Mouse (Mus musculus) lung, postnatal 0 days (tissue): ENCODE results near the gene Tmem181a. TPM values are rescaled to one million over a fixed set of nuclear protein-coding genes. Genes with fewer than 3 reads are reported as not detected.
A peak's percentile ranks its signal among the peaks of the same experiment; 100 is the strongest.
"Not testable (repeated sequence)": the region's sequence is repeated elsewhere in the genome, so short reads cannot be mapped to it uniquely, and the experiment has no call there.

Experiments used
- ATAC-seq: fragments of 200-750 bp; cut with Nextera tagmentation; 2 replicates; pipeline ENCODE4 v1.8.0; 2017; ENCODE audit warnings: moderate library complexity
- DNase-seq: peaks from one replicate; pipeline ENCODE4 v3.0.0-alpha.2; 2016; ENCODE audit warnings: low spot score
- H3K27ac ChIP-seq: fragments of 300-500 bp; sonication (generic); 2 replicates; pipeline ENCODE4 v1.5.1; 2014; ENCODE audit warnings: antibody characterized with exemption, mild to moderate bottlenecking, low read length, mixed read lengths
- H3K27me3 ChIP-seq: fragments of 300-500 bp; sonication (generic); replicated peaks from 2 replicates; pipeline ENCODE4 v1.6.1; 2014; ENCODE audit warnings: low read length, mixed read lengths; ENCODE audit not compliant: insufficient read depth
- H3K36me3 ChIP-seq: fragments of 300-500 bp; sonication (generic); 2 replicates; pipeline ENCODE4 v1.6.1; 2014; ENCODE audit warnings: low read length, mixed read lengths; ENCODE audit not compliant: insufficient read depth
- H3K4me1 ChIP-seq: fragments of 300-500 bp; sonication (generic); 2 replicates; pipeline ENCODE4 v1.6.1; 2014; ENCODE audit warnings: antibody characterized with exemption, low read depth, low read length, mixed read lengths; ENCODE audit not compliant: insufficient read depth
- H3K4me2 ChIP-seq: fragments of 300-500 bp; sonication (generic); replicated peaks from 2 replicates; pipeline ENCODE4 v1.6.1; 2014; ENCODE audit warnings: low read depth, mild to moderate bottlenecking, low read length, moderate library complexity, mixed read lengths
- H3K4me3 ChIP-seq: fragments of 300-500 bp; sonication (generic); 2 replicates; pipeline ENCODE4 v1.5.1; 2014; ENCODE audit warnings: low read depth, low read length
- H3K9ac ChIP-seq: fragments of 300-500 bp; sonication (generic); replicated peaks from 2 replicates; pipeline ENCODE4 v1.6.1; 2014; ENCODE audit warnings: low read depth, mild to moderate bottlenecking
- H3K9me3 ChIP-seq: fragments of 300-500 bp; sonication (generic); 2 replicates; pipeline ENCODE4 v1.6.1; 2016; ENCODE audit warnings: low read length, mixed read lengths
- WGBS: fragments of 180-500 bp; shearing (Covaris S2); extraction: QIAGEN DNeasy Blood & Tissue Kit; methylation state at CpG from one replicate; pipeline ENCODE4 v1.1.7; 2014; 5-methylcytosine and 5-hydroxymethylcytosine counted together
- polyA plus RNA-seq: library from polyadenylated mRNA; unstranded; fragments of >200 nt; fragmentation: Nextera tagmentation; extraction: Ambion mirVana; gene quantifications from 2 replicates; pipeline ENCODE4 v1.2.1, GENCODE M21; 2015

Gene Tmem181a
- polyA plus RNA-seq, 1 experiment from 2014 or later = 15.0 TPM

DNA sequence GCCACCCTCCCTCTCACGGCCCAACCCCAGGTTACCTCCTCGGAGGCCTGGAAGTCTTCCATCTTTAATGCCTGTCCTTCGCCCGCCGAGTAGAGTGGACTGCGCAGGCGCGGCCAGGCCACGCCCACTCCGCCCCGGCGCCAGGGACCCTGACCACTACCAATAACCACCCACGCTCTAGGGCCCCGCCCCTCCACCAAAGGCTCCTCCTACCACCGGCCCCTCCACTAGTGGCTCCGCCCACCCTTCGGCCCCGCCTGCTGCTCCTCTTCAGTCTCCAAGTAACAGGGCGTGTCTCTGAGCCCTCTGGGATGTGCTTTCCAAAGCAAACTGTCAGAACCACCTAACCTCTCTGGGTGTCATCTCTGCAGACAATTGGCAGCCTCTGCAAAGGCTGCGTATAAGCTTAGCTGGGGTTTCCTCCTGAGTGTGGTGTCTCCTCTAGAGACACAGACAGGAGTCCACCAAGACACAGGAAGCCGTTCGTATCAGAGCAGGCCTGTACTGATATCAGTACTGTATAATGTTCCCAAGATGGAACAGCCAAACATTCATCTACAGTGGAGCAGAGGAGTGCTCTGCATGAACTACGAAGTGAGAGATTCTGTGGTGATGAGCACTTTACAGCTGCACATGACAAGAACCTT, 60.8 kb downstream of the Tmem181a start, which contains the start of gene Dynlt1a:
Dynlt1a (minus strand) TSS at position 162 of the 647 bp plus-strand sequence.
- H3K36me3 ChIP-seq, H3K9me3 ChIP-seq, H3K4me1 ChIP-seq, H3K27ac ChIP-seq, H3K27me3 ChIP-seq, H3K9ac ChIP-seq: not testable (repeated sequence)
- Histone ChIP-seq H3K4me3 (peak within 1 kb of the TSS; percentile 35), H3K4me2 (peak within 1 kb of the TSS; percentile 52)
- ATAC-seq = peak; percentile 97
- peak; percentile 83 for DNase-seq
- 6% methylated on average over 23 of the region's 23 CpGs for WGBS

DNA sequence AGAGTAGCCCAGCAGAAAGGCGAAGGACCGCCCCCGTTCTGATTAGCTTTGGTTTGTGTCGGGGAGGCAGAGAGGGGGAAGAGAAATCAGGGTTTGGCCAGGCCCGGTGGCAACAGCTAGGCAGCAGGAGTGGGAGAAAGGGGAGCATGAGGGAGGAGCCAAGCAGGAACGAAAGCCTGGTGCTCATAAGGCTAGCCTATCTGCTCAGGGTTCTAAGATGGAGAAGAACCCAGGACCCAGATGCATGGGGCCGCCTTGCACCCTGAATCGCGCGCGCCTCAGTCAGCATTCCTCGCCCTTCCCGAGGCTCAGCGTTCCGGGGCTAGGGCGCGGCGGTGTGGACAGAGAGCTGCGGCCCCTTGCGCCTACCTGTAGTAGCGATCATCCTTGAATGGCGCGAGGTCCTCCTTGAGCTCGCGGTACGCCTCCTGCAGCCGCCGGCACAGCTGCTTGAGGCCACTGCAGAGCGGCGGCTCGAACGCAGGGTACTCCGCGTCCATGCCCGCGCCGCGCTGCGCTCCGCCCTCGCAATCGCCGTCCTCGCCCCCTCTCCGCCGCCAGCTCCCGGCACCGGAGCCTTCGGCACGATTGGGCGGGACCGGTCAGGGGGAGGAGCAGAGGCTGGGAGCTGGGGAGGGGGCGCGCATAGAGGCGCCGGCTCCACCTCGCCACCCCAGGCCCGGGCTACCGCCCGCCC, 64.6 kb downstream of the Tmem181a start:
- not testable (repeated sequence) for H3K9me3 ChIP-seq, H3K4me1 ChIP-seq, H3K36me3 ChIP-seq, ATAC-seq, H3K4me3 ChIP-seq, H3K27me3 ChIP-seq, H3K9ac ChIP-seq, H3K27ac ChIP-seq, DNase-seq, H3K4me2 ChIP-seq
- 6% methylated on average over 2 of the region's 60 CpGs for WGBS

GRCm38 (mm10) chr17:6321778-6322101, 65.1 kb downstream of the Tmem181a start:
- not testable (repeated sequence) for ATAC-seq, H3K4me2 ChIP-seq
- WGBS = no CpG with 5 or more reads among the region's 10 CpGs

GRCm38 (mm10) chr17:6325021-6325420, 68.4 kb downstream of the Tmem181a start:
- 51% methylated on average over 10 of the region's 10 CpGs for WGBS
- not testable (repeated sequence) for H3K4me2 ChIP-seq, H3K4me1 ChIP-seq, ATAC-seq, H3K27ac ChIP-seq, H3K9me3 ChIP-seq, H3K4me3 ChIP-seq, H3K36me3 ChIP-seq, H3K9ac ChIP-seq, H3K27me3 ChIP-seq, DNase-seq

More at GRCm38 (mm10) chr17:6321778-6322101, 65.1 kb downstream of the Tmem181a start:
- not testable (repeated sequence) for H3K4me3 ChIP-seq, H3K27ac ChIP-seq, H3K9ac ChIP-seq, DNase-seq, H3K27me3 ChIP-seq, H3K4me1 ChIP-seq, H3K9me3 ChIP-seq, H3K36me3 ChIP-seq

- DNase-seq, H3K36me3 ChIP-seq, ATAC-seq, H3K9ac ChIP-seq, H3K4me3 ChIP-seq, H3K4me2 ChIP-seq, H3K9me3 ChIP-seq, H3K27me3 ChIP-seq, H3K4me1 ChIP-seq, H3K27ac ChIP-seq: not testable (repeated sequence)
- WGBS = 67% methylated on average over 6 of the region's 6 CpGs
Observed at GRCm38 (mm10) chr17:6325543-6325942, 68.9 kb downstream of the Tmem181a start.

DNA sequence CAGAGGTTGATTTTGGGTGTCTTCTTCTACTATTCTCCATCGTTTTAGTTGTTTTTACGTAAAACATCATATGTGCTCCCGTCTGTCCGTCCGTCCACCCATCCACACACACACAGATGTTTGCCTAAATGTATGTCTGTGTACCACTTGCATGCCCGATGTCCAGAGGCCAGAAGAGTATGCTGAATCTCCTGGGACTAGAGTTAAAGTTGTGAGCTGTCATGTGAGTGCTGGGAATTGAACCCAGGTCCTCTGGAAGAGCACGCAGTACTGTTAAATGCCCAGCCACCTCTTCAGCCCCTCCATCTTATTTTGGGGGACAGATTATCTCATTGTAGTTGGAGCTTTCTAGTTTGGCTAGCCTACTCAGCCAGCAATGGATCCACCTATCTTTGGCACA, 70.9 kb downstream of the Tmem181a start:
- H3K27me3 ChIP-seq, H3K9me3 ChIP-seq, H3K27ac ChIP-seq, H3K36me3 ChIP-seq, H3K4me2 ChIP-seq, DNase-seq, H3K9ac ChIP-seq, ATAC-seq, H3K4me3 ChIP-seq, H3K4me1 ChIP-seq: not testable (repeated sequence)
- 95% methylated on average over 7 of the region's 7 CpGs for WGBS

GRCm38 (mm10) chr17:6328997-6329396, 72.3 kb downstream of the Tmem181a start:
- H3K4me1 ChIP-seq, H3K36me3 ChIP-seq, H3K9me3 ChIP-seq, H3K4me3 ChIP-seq, H3K27ac ChIP-seq, DNase-seq, H3K9ac ChIP-seq, ATAC-seq, H3K4me2 ChIP-seq, H3K27me3 ChIP-seq: not testable (repeated sequence)
- 49% methylated on average over 2 of the region's 4 CpGs for WGBS

DNA sequence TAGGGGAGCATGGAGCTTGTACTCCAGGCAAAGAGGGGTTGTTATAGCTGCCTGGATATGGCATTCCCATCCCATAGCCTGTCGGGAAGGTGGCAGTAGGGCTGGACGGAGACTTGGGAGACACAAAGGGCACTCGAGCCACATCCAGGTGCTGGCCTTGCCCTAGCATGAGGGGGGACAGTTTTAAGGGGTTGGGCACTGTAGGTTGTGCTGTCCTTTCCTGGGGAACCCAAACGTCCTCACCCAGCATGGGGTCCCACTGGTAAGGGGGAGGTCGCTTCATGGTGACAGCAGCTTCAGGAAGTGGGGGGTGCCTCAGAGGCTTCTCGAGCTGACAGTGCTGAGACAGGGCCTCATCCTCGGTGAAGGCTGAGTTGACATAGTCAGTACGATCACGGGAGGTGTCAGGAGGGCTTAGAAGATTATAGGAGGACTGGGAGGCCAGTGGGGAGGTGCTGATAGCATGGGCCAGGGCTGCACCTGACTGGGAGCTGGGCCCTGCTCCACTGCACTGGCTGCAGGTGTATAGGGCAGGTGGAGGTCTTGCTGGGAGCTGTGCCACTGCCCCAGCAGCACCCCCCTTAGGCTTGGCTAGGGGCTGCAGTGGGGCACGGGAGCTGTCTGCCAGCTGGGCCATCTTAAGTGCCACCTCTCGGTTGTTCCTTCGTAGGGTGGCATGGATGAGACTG, 86.1 kb downstream of the Tmem181a start:
- ATAC-seq = not testable (repeated sequence)
- no CpG with 5 or more reads among the region's 12 CpGs for WGBS

DNA sequence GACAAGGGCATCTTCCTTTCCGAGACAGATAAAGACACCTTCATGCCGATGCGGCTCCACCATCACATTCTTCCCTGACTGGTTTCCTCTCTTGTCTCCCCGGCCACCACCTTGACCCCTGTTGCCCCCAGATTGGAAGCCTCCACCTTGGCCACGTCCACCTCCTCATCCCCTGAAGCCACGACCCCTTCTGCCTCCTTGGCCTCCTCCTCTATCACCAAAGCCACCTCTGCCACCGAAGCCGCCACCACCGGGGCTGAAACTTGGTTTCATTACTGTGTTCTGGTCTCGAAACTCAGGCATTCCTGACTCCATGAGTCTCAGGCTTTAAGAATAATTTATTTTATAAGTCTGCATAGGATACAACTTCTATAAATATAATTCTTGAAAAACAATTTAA, 98.6 kb downstream of the Tmem181a start:
- H3K27me3 ChIP-seq, H3K36me3 ChIP-seq, H3K4me1 ChIP-seq, H3K9me3 ChIP-seq, ATAC-seq, H3K4me3 ChIP-seq, H3K27ac ChIP-seq, H3K9ac ChIP-seq, DNase-seq, H3K4me2 ChIP-seq: not testable (repeated sequence)
- WGBS = 84% methylated on average over 10 of the region's 10 CpGs

More for the DNA sequence above, 86.1 kb downstream of the Tmem181a start:
- H3K4me1 ChIP-seq, H3K36me3 ChIP-seq, H3K9ac ChIP-seq, DNase-seq, H3K27ac ChIP-seq, H3K4me3 ChIP-seq, H3K27me3 ChIP-seq, H3K4me2 ChIP-seq, H3K9me3 ChIP-seq: not testable (repeated sequence)
